Mouse (Mus musculus) forebrain, postnatal 0 days (tissue): ENCODE results near the gene Entr1. TPM values are rescaled to one million over a fixed set of nuclear protein-coding genes. Genes with fewer than 3 reads are reported as not detected.

ENCODE experiments used
- ATAC-seq: fragments of 200-750 bp; cut with Nextera tagmentation; 2 replicates; pipeline ENCODE4 v1.8.0; 2017; ENCODE audit warnings: mild to moderate bottlenecking, moderate library complexity
- DNase-seq: peaks from one replicate; pipeline ENCODE4 v3.0.0-alpha.2; 2015
- H3K27ac ChIP-seq: fragments of 300-500 bp; sonication (generic); 2 replicates; pipeline ENCODE4 v1.5.1; 2014; ENCODE audit warnings: low read depth, mild to moderate bottlenecking, antibody characterized with exemption, low read length, moderate library complexity, mixed read lengths
- H3K27me3 ChIP-seq: fragments of 300-500 bp; sonication (generic); 2 replicates; pipeline ENCODE4 v1.6.1; 2014; ENCODE audit warnings: mild to moderate bottlenecking, low read length, mixed read lengths; ENCODE audit not compliant: insufficient read depth
- H3K36me3 ChIP-seq: fragments of 300-500 bp; sonication (generic); 2 replicates; pipeline ENCODE4 v1.6.1; 2014; ENCODE audit warnings: mild to moderate bottlenecking, moderate library complexity; ENCODE audit not compliant: insufficient read depth
- H3K4me1 ChIP-seq: fragments of 300-500 bp; sonication (generic); 2 replicates; pipeline ENCODE4 v1.6.1; 2014; ENCODE audit warnings: antibody characterized with exemption; ENCODE audit not compliant: insufficient read depth
- H3K4me2 ChIP-seq: fragments of 300-500 bp; sonication (generic); 2 replicates; pipeline ENCODE4 v1.6.1; 2014; ENCODE audit warnings: low read depth, mild to moderate bottlenecking, moderate library complexity
- H3K4me3 ChIP-seq: fragments of 300-500 bp; sonication (generic); 2 replicates; pipeline ENCODE4 v1.5.1; 2014; ENCODE audit warnings: low read depth, low read length, mixed read lengths
- H3K9ac ChIP-seq: fragments of 300-500 bp; sonication (generic); 2 replicates; pipeline ENCODE4 v1.6.1; 2014; ENCODE audit warnings: mild to moderate bottlenecking
- H3K9me3 ChIP-seq: fragments of 300-500 bp; sonication (generic); 2 replicates; pipeline ENCODE4 v1.6.1; 2016; ENCODE audit warnings: low read length
- CTCF ChIP-seq: sonication (generic); IDR thresholded peaks from 2 replicates; pipeline ENCODE4 v1.5.1; 2016; ENCODE audit warnings: antibody characterized with exemption, control low read depth, low read depth
- WGBS: fragments of 180-500 bp; shearing (Covaris S2); extraction: QIAGEN DNeasy Blood & Tissue Kit; methylation state at CpG from one replicate; pipeline ENCODE4 v1.1.7; 2014; 5-methylcytosine and 5-hydroxymethylcytosine counted together
- polyA plus RNA-seq: library from polyadenylated mRNA; unstranded; fragments of >200 nt; fragmentation: Nextera tagmentation; extraction: Ambion mirVana; gene quantifications from 2 replicates; pipeline ENCODE4 v1.2.1, GENCODE M21; 2015
- total RNA-seq: library from RNA; depleted of rRNA; stranded (reverse); fragments of >200 nt; gene quantifications from 2 replicates; pipeline ENCODE4 v1.2.3, GENCODE M21; 2014; rRNA removed

The Entr1 gene
- total and polyA plus RNA-seq, 2 experiments from 2014 or later: 152 to 179 TPM

GRCm38 (mm10) chr2:26348241-26348640 lies 40.9 kb downstream of the Entr1 start:
- H3K4me1 ChIP-seq: peaks cover 10% of the 10 kb centered on the region; the same call in 1 of the 2 replicates
- no peak for TF ChIP-seq CTCF
- no peak overlapping the region for H3K4me2 ChIP-seq
- ATAC-seq (no peak), DNase-seq (no peak)
- peaks cover 65% of the 10 kb centered on the region for H3K36me3 ChIP-seq
- no peak overlapping the region for H3K4me3 ChIP-seq
- 75% methylated on average over 6 of the region's 6 CpGs for WGBS
- no peaks in the 10 kb centered on the region for H3K27me3 ChIP-seq
- H3K9me3 ChIP-seq: no peaks in the 10 kb centered on the region
- no peak overlapping the region for H3K27ac ChIP-seq
- H3K9ac ChIP-seq: no peak overlapping the region

- WGBS: 74% methylated on average over 11 of the region's 11 CpGs
- TF ChIP-seq CTCF: no peak
- Histone ChIP-seq H3K9me3 (no peaks in the 10 kb centered on the region), H3K27ac (no peak overlapping the region), H3K36me3 (peaks cover 89% of the 10 kb centered on the region), H3K4me2 (no peak overlapping the region), H3K9ac (no peak overlapping the region), H3K27me3 (no peaks in the 10 kb centered on the region), H3K4me3 (no peak overlapping the region), H3K4me1 (no peaks in the 10 kb centered on the region)
- no peak for ATAC-seq
- no peak for DNase-seq
Measured at GRCm38 (mm10) chr2:26342609-26343490, 46.3 kb downstream of the Entr1 start.

GRCm38 (mm10) chr2:26342044-26342443 lies 47.1 kb downstream of the Entr1 start:
- H3K27ac ChIP-seq: no peak overlapping the region
- no peak overlapping the region for H3K9ac ChIP-seq
- TF ChIP-seq CTCF: no peak
- WGBS: 53% methylated on average over 10 of the region's 10 CpGs
- H3K4me2 ChIP-seq: no peak overlapping the region
- H3K9me3 ChIP-seq: no peaks in the 10 kb centered on the region
- H3K27me3 ChIP-seq: no peaks in the 10 kb centered on the region
- no peaks in the 10 kb centered on the region for H3K4me1 ChIP-seq
- ATAC-seq (no peak), DNase-seq (no peak)
- no peak overlapping the region for H3K4me3 ChIP-seq
- H3K36me3 ChIP-seq: peaks cover 81% of the 10 kb centered on the region

GRCm38 (mm10) chr2:26341510-26341981 lies 47.6 kb downstream of the Entr1 start:
- Histone ChIP-seq H3K27ac (no peak overlapping the region), H3K4me3 (no peak overlapping the region), H3K36me3 (peaks cover 76% of the 10 kb centered on the region), H3K27me3 (no peaks in the 10 kb centered on the region), H3K4me1 (no peaks in the 10 kb centered on the region), H3K9me3 (no peaks in the 10 kb centered on the region), H3K9ac (no peak overlapping the region), H3K4me2 (no peak overlapping the region)
- no peak for ATAC-seq
- WGBS: 83% methylated on average over 2 of the region's 2 CpGs
- DNase-seq: no peak
- TF ChIP-seq CTCF: no peak

- no peak overlapping the region for H3K4me3 ChIP-seq
- H3K27me3 ChIP-seq: no peaks in the 10 kb centered on the region
- H3K27ac ChIP-seq: no peak overlapping the region
- H3K9ac ChIP-seq: no peak overlapping the region
- no peaks in the 10 kb centered on the region for H3K4me1 ChIP-seq
- DNase-seq (no peak), ATAC-seq (no peak)
- no peaks in the 10 kb centered on the region for H3K9me3 ChIP-seq
- no peak overlapping the region for H3K4me2 ChIP-seq
- H3K36me3 ChIP-seq: peaks cover 54% of the 10 kb centered on the region
- WGBS: 76% methylated on average over 5 of the region's 5 CpGs
- TF ChIP-seq CTCF: no peak
Measured at GRCm38 (mm10) chr2:26339204-26339551, 49.9 kb downstream of the Entr1 start.

DNA sequence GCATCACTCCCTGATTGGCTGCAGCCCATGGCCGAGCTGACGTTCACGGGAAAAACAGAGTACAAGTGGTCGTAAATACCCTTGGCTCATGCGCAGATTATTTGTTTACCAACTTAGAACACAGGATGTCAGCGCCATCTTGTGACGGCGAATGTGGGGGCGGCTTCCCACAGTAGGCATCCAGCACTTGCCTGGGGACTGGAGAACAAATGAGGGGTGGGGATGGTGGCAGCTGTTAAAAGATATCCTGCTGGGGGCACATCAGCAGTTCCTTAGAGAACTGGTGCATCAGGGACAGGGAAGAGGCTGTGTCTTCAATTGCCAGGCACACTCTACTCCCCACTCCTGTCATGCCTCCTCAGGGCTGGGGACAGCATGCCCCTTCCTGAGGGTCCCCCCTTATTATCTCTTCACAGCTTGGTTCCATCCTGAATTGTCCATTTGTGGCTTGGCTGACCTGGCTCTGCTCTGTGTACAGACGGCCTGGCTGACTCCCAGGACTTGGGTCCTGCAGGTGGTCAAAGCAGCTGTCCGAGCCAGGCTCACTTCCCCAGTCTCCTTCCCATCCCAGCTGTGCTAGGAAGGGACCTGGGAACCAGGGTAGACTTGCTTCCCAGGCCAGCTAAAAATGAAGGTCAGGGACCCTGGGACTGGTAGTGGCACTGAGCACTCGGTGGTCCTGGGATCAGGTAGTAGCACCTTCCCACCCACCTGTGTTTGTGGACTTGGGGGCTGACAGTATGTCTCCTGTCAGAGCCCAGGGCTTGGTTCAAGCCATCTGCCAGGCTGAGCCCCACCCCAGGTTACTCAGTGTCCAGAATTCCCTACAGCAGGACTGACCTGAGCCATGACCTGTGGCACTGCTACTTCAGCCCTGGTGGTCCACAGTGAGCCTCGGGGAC lies 50.6 kb downstream of the Entr1 start:
- Histone ChIP-seq H3K4me2 (no peak overlapping the region), H3K9me3 (no peaks in the 10 kb centered on the region), H3K9ac (no peak overlapping the region), H3K36me3 (peaks cover 51% of the 10 kb centered on the region), H3K27ac (no peak overlapping the region), H3K4me1 (no peaks in the 10 kb centered on the region), H3K4me3 (no peak overlapping the region), H3K27me3 (no peaks in the 10 kb centered on the region)
- DNase-seq (no peak), ATAC-seq (peak; percentile 42)
- 87% methylated on average over 8 of the region's 13 CpGs for WGBS
- TF ChIP-seq CTCF: no peak

Other genes starting within 250 kb of the Entr1 start
- 0.08 TPM in 1 of 2 replicates, not detected in the other for gene Lhx3, start 181.0 kb downstream of the Entr1 start, total RNA-seq
- 0.06 TPM in 1 of 2 replicates, not detected in the other for gene Lhx3, start 181.0 kb downstream of the Entr1 start, polyA plus RNA-seq
- gene Qsox2, start 151.8 kb downstream of the Entr1 start, total RNA-seq: 21.2 and 22.2 TPM in 2 replicates
- gene Qsox2, start 151.8 kb downstream of the Entr1 start, polyA plus RNA-seq: 5.5 and 9.1 TPM in 2 replicates
- 1.5 and 2.0 TPM in 2 replicates for gene Ccdc187, start 94.8 kb downstream of the Entr1 start, total RNA-seq
- gene Ccdc187, start 94.8 kb downstream of the Entr1 start, polyA plus RNA-seq: 0.13 TPM in 2 replicates
- 242 and 257 TPM in 2 replicates for gene Gpsm1, start 73.8 kb downstream of the Entr1 start, total RNA-seq
- 140 and 149 TPM in 2 replicates for gene Gpsm1, start 73.8 kb downstream of the Entr1 start, polyA plus RNA-seq
- 32.2 and 39.8 TPM in 2 replicates for gene Dnlz, start 37.2 kb downstream of the Entr1 start, total RNA-seq
- 28.8 and 33.2 TPM in 2 replicates for gene Dnlz, start 37.2 kb downstream of the Entr1 start, polyA plus RNA-seq
- gene Card9, start 28.4 kb downstream of the Entr1 start, total RNA-seq: 4.0 and 4.1 TPM in 2 replicates
- gene Card9, start 28.4 kb downstream of the Entr1 start, polyA plus RNA-seq: 0.84 and 1.8 TPM in 2 replicates
- gene Snapc4, start 8.7 kb downstream of the Entr1 start, total RNA-seq: 56.7 and 58.6 TPM in 2 replicates
- 14.9 and 19.1 TPM in 2 replicates for gene Snapc4, start 8.7 kb downstream of the Entr1 start, polyA plus RNA-seq
- 66.0 and 74.3 TPM in 2 replicates for gene Pmpca, start within 50 bp of the Entr1 start, total RNA-seq
- 76.1 and 85.7 TPM in 2 replicates for gene Pmpca, start within 50 bp of the Entr1 start, polyA plus RNA-seq
- 24.1 and 26.6 TPM in 2 replicates for gene Inpp5e, start 19.9 kb upstream of the Entr1 start, total RNA-seq
- gene Inpp5e, start 19.9 kb upstream of the Entr1 start, polyA plus RNA-seq: 8.9 and 12.6 TPM in 2 replicates
- 52.6 and 65.6 TPM in 2 replicates for gene Sec16a, start 55.9 kb upstream of the Entr1 start, total RNA-seq
- 9.0 and 10.9 TPM in 2 replicates for gene Sec16a, start 55.9 kb upstream of the Entr1 start, polyA plus RNA-seq
- 23.8 and 38.7 TPM in 2 replicates for gene Notch1, start 127.3 kb upstream of the Entr1 start, total RNA-seq
- 5.0 and 6.8 TPM in 2 replicates for gene Notch1, start 127.3 kb upstream of the Entr1 start, polyA plus RNA-seq
- 63.9 and 64.6 TPM in 2 replicates for gene Egfl7, start 190.7 kb upstream of the Entr1 start, total RNA-seq
- gene Egfl7, start 190.7 kb upstream of the Entr1 start, polyA plus RNA-seq: 52.8 and 67.3 TPM in 2 replicates
- gene Gm20532, start 197.3 kb upstream of the Entr1 start, total RNA-seq: not detected in 2 replicates
- not detected in 2 replicates for gene Gm20532, start 197.3 kb upstream of the Entr1 start, polyA plus RNA-seq
- gene Agpat2, start 215.1 kb upstream of the Entr1 start, total RNA-seq: 7.8 and 10.0 TPM in 2 replicates
- gene Agpat2, start 215.1 kb upstream of the Entr1 start, polyA plus RNA-seq: 4.8 and 6.2 TPM in 2 replicates
- 193 and 214 TPM in 2 replicates for gene Fam69b, start 239.1 kb upstream of the Entr1 start, total RNA-seq
- gene Fam69b, start 239.1 kb upstream of the Entr1 start, polyA plus RNA-seq: 143 TPM in 2 replicates